Mouse (Mus musculus) limb, embryonic 12.5 days (tissue): Measurements from ENCODE around the gene Tmc8. TPM values are rescaled to one million over a fixed set of nuclear protein-coding genes. Genes with fewer than 3 reads are reported as not detected.
"Not testable (repeated sequence)": the region's sequence is repeated elsewhere in the genome, so short reads cannot be mapped to it uniquely, and the experiment has no call there.

ENCODE experiments used
- ATAC-seq: fragments of 200-750 bp; cut with Nextera tagmentation; 2 replicates; pipeline ENCODE4 v1.8.0; 2017; ENCODE audit warnings: low read depth, moderate TSS enrichment; ENCODE audit not compliant: insufficient number of reproducible peaks, insufficient read depth, low FRiP score, low TSS enrichment
- H3K27ac ChIP-seq: fragments of 300-500 bp; sonication (generic); 2 replicates; pipeline ENCODE4 v1.5.1; 2016; ENCODE audit warnings: mild to moderate bottlenecking, moderate library complexity
- H3K27me3 ChIP-seq: fragments of 300-500 bp; sonication (generic); 2 replicates; pipeline ENCODE4 v1.6.1; 2016; ENCODE audit warnings: mild to moderate bottlenecking, moderate library complexity
- H3K36me3 ChIP-seq: fragments of 300-500 bp; sonication (generic); 2 replicates; pipeline ENCODE4 v1.6.1; 2016; ENCODE audit warnings: mild to moderate bottlenecking, moderate library complexity
- H3K4me1 ChIP-seq: fragments of 300-500 bp; sonication (generic); replicated peaks from 2 replicates; pipeline ENCODE4 v1.6.1; 2016
- H3K4me2 ChIP-seq: fragments of 300-500 bp; sonication (generic); 2 replicates; pipeline ENCODE4 v1.6.1; 2016; ENCODE audit warnings: mild to moderate bottlenecking, moderate library complexity
- H3K4me3 ChIP-seq: fragments of 300-500 bp; sonication (generic); replicated peaks from 2 replicates; pipeline ENCODE4 v1.5.1; 2016; ENCODE audit warnings: mild to moderate bottlenecking
- H3K9ac ChIP-seq: fragments of 300-500 bp; sonication (generic); replicated peaks from 2 replicates; pipeline ENCODE4 v1.6.1; 2016; ENCODE audit warnings: mild to moderate bottlenecking, moderate library complexity
- H3K9me3 ChIP-seq: fragments of 300-500 bp; sonication (generic); 2 replicates; pipeline ENCODE4 v1.6.1; 2016; ENCODE audit warnings: mild to moderate bottlenecking, moderate library complexity
- WGBS: fragments of 180-500 bp; shearing (Covaris S2); methylation state at CpG from one replicate; pipeline ENCODE4 v1.1.7; 2016; 5-methylcytosine and 5-hydroxymethylcytosine counted together
- polyA plus RNA-seq: library from polyadenylated mRNA; unstranded; fragments of >200 nt; fragmentation: Nextera tagmentation; extraction: Ambion mirVana; gene quantifications from 2 replicates; pipeline ENCODE4 v1.2.1, GENCODE M21; 2016

Gene Tmc8
- polyA plus RNA-seq, 1 experiment from 2014 or later = 0.53 TPM

GRCm38 (mm10) chr11:117826164-117826563 lies 44.3 kb downstream of the Tmc8 start:
- WGBS = 4% methylated on average over 5 of the region's 5 CpGs
- Histone ChIP-seq H3K4me1 (peaks cover 46% of the 10 kb centered on the region), H3K27ac (peak overlapping the region; percentile 97), H3K36me3 (peaks cover 29% of the 10 kb centered on the region), H3K27me3 (no peaks in the 10 kb centered on the region), H3K9ac (peak overlapping the region; percentile 65), H3K4me2 (peak overlapping the region; percentile 82), H3K4me3 (peak overlapping the region; percentile 55), H3K9me3 (no peaks in the 10 kb centered on the region)
- peak; percentile 39; the same call in 1 of the 2 replicates for ATAC-seq

- Histone ChIP-seq H3K4me3 (0 out of 2 replicates have a peak overlapping the region, but pooled peaks have one; percentile 55), H3K9ac (0 out of 2 replicates have a peak overlapping the region, but pooled peaks have one; percentile 65), H3K9me3 (no peaks in the 10 kb centered on the region), H3K27me3 (no peaks in the 10 kb centered on the region), H3K36me3 (peaks cover 22% of the 10 kb centered on the region), H3K4me2 (peak overlapping the region; percentile 82), H3K27ac (peak overlapping the region; percentile 97), H3K4me1 (peaks cover 48% of the 10 kb centered on the region)
- no peak for ATAC-seq
- WGBS = 66% methylated on average over 8 of the region's 8 CpGs
Observed at GRCm38 (mm10) chr11:117826916-117827315, 45.0 kb downstream of the Tmc8 start.

- Histone ChIP-seq H3K9ac (no peak overlapping the region), H3K27ac (peak overlapping the region; percentile 97; the same call in 1 of the 2 replicates), H3K36me3 (peaks cover 17% of the 10 kb centered on the region), H3K4me3 (no peak overlapping the region), H3K4me2 (0 out of 2 replicates have a peak overlapping the region, but pooled peaks have one; percentile 82), H3K27me3 (no peaks in the 10 kb centered on the region), H3K9me3 (no peaks in the 10 kb centered on the region), H3K4me1 (peaks cover 52% of the 10 kb centered on the region)
- ATAC-seq = no peak
- 26% methylated on average over 3 of the region's 3 CpGs for WGBS
Observed at GRCm38 (mm10) chr11:117827386-117827785, 45.5 kb downstream of the Tmc8 start.

GRCm38 (mm10) chr11:117828149-117828887 lies 46.4 kb downstream of the Tmc8 start:
- Histone ChIP-seq H3K9ac (0 out of 2 replicates have a peak overlapping the region, but pooled peaks have one; percentile 24), H3K4me3 (no peak overlapping the region), H3K4me2 (no peak overlapping the region), H3K36me3 (peaks cover 8% of the 10 kb centered on the region; the same call in 1 of the 2 replicates), H3K27me3 (no peaks in the 10 kb centered on the region), H3K27ac (peak overlapping the region; percentile 14; the same call in 1 of the 2 replicates), H3K4me1 (peaks cover 53% of the 10 kb centered on the region), H3K9me3 (no peaks in the 10 kb centered on the region)
- 77% methylated on average over 18 of the region's 18 CpGs for WGBS
- no peak for ATAC-seq

GRCm38 (mm10) chr11:117828888-117829604 lies 47.2 kb downstream of the Tmc8 start:
- no peaks in the 10 kb centered on the region for H3K27me3 ChIP-seq
- 0 out of 2 replicates have a peak overlapping the region, but pooled peaks have one; percentile 41 for H3K27ac ChIP-seq
- no peak overlapping the region for H3K4me2 ChIP-seq
- no peak overlapping the region for H3K9ac ChIP-seq
- H3K36me3 ChIP-seq = peaks cover under 1% of the 10 kb centered on the region; the same call in 1 of the 2 replicates
- H3K4me3 ChIP-seq = no peak overlapping the region
- 59% methylated on average over 9 of the region's 9 CpGs for WGBS
- H3K9me3 ChIP-seq = no peaks in the 10 kb centered on the region
- no peak for ATAC-seq
- peaks cover 50% of the 10 kb centered on the region for H3K4me1 ChIP-seq

GRCm38 (mm10) chr11:117829671-117830215 lies 47.9 kb downstream of the Tmc8 start:
- 76% methylated on average over 2 of the region's 2 CpGs for WGBS
- Histone ChIP-seq H3K4me3 (no peak overlapping the region), H3K9ac (no peak overlapping the region), H3K27me3 (no peaks in the 10 kb centered on the region), H3K36me3 (no peaks in the 10 kb centered on the region), H3K4me2 (no peak overlapping the region), H3K4me1 (peaks cover 45% of the 10 kb centered on the region), H3K27ac (peak overlapping the region; percentile 29; the same call in 1 of the 2 replicates), H3K9me3 (no peaks in the 10 kb centered on the region)
- ATAC-seq = no peak

- H3K9me3 ChIP-seq = no peaks in the 10 kb centered on the region
- no peaks in the 10 kb centered on the region for H3K36me3 ChIP-seq
- 85% methylated on average over 9 of the region's 9 CpGs for WGBS
- H3K4me3 ChIP-seq = no peak overlapping the region
- ATAC-seq = no peak
- H3K27ac ChIP-seq = peak overlapping the region; percentile 29; the same call in 1 of the 2 replicates
- H3K9ac ChIP-seq = no peak overlapping the region
- H3K27me3 ChIP-seq = no peaks in the 10 kb centered on the region
- H3K4me2 ChIP-seq = no peak overlapping the region
- peaks cover 41% of the 10 kb centered on the region for H3K4me1 ChIP-seq
Observed at GRCm38 (mm10) chr11:117830401-117830800, 48.5 kb downstream of the Tmc8 start.

- Histone ChIP-seq H3K27ac (no peak overlapping the region), H3K9me3 (no peaks in the 10 kb centered on the region), H3K4me2 (peak overlapping the region; percentile 50), H3K4me3 (peak overlapping the region; percentile 27), H3K4me1 (peaks cover 30% of the 10 kb centered on the region), H3K9ac (no peak overlapping the region), H3K27me3 (no peaks in the 10 kb centered on the region), H3K36me3 (no peaks in the 10 kb centered on the region)
- ATAC-seq = no peak
- WGBS = 17% methylated on average over 28 of the region's 28 CpGs
Observed at GRCm38 (mm10) chr11:117832086-117832969, 50.5 kb downstream of the Tmc8 start.

GRCm38 (mm10) chr11:117833509-117833908 lies 51.6 kb downstream of the Tmc8 start:
- ATAC-seq, H3K9me3 ChIP-seq, H3K27me3 ChIP-seq, H3K4me2 ChIP-seq, H3K27ac ChIP-seq, H3K4me3 ChIP-seq, H3K9ac ChIP-seq, H3K36me3 ChIP-seq: not testable (repeated sequence)
- H3K4me1 ChIP-seq = peaks cover 22% of the 10 kb centered on the region
- 72% methylated on average over 6 of the region's 6 CpGs for WGBS

- Histone ChIP-seq H3K4me1 (peaks cover 21% of the 10 kb centered on the region), H3K4me3 (no peak overlapping the region)
- WGBS = 94% methylated on average over 8 of the region's 8 CpGs
Observed at GRCm38 (mm10) chr11:117834086-117834485, 52.2 kb downstream of the Tmc8 start.

More at GRCm38 (mm10) chr11:117834086-117834485, 52.2 kb downstream of the Tmc8 start:
- Histone ChIP-seq H3K27ac (no peak overlapping the region), H3K27me3 (no peaks in the 10 kb centered on the region), H3K9me3 (no peaks in the 10 kb centered on the region), H3K9ac (no peak overlapping the region), H3K36me3 (no peaks in the 10 kb centered on the region), H3K4me2 (no peak overlapping the region)
- no peak for ATAC-seq
